Mouse (Mus musculus) forebrain, embryonic 15.5 days (tissue): ENCODE results near the gene Ppil6. TPM values are rescaled to one million over a fixed set of nuclear protein-coding genes. Genes with fewer than 3 reads are reported as not detected.

Experiments
- ATAC-seq: fragments of 200-750 bp; cut with Nextera tagmentation; replicated peaks from 2 replicates; pipeline ENCODE4 v1.8.0; 2017; ENCODE audit warnings: mild to moderate bottlenecking, moderate TSS enrichment, moderate library complexity
- H3K27ac ChIP-seq: fragments of 300-500 bp; sonication (generic); replicated peaks from 2 replicates; pipeline ENCODE4 v1.5.1; 2015; ENCODE audit warnings: mild to moderate bottlenecking, inconsistent platforms
- H3K27me3 ChIP-seq: fragments of 300-500 bp; sonication (generic); 2 replicates; pipeline ENCODE4 v1.6.1; 2015; ENCODE audit warnings: inconsistent platforms
- H3K36me3 ChIP-seq: fragments of 300-500 bp; sonication (generic); 2 replicates; pipeline ENCODE4 v1.6.1; 2015; ENCODE audit warnings: mild to moderate bottlenecking, inconsistent platforms
- H3K4me1 ChIP-seq: fragments of 300-500 bp; sonication (generic); 2 replicates; pipeline ENCODE4 v1.6.1; 2015; ENCODE audit warnings: inconsistent platforms
- H3K4me2 ChIP-seq: fragments of 300-500 bp; sonication (generic); replicated peaks from 2 replicates; pipeline ENCODE4 v1.6.1; 2015; ENCODE audit warnings: mild to moderate bottlenecking, inconsistent platforms
- H3K4me3 ChIP-seq: fragments of 300-500 bp; sonication (generic); 2 replicates; pipeline ENCODE4 v1.5.1; 2015; ENCODE audit warnings: mild to moderate bottlenecking, inconsistent platforms
- H3K9ac ChIP-seq: fragments of 300-500 bp; sonication (generic); replicated peaks from 2 replicates; pipeline ENCODE4 v1.6.1; 2015; ENCODE audit warnings: mild to moderate bottlenecking, inconsistent platforms
- H3K9me3 ChIP-seq: fragments of 300-500 bp; sonication (generic); 2 replicates; pipeline ENCODE4 v1.6.1; 2016; ENCODE audit warnings: inconsistent platforms
- WGBS: fragments of 180-500 bp; shearing (Covaris S2); methylation state at CpG from one replicate; pipeline ENCODE4 v1.1.7; 2015; ENCODE audit warnings: mixed read lengths; 5-methylcytosine and 5-hydroxymethylcytosine counted together
- polyA plus RNA-seq: library from polyadenylated mRNA; unstranded; fragments of >200 nt; fragmentation: Nextera tagmentation; extraction: Ambion mirVana; gene quantifications from 2 replicates; pipeline ENCODE4 v1.2.1, GENCODE M21; 2015

Gene Ppil6
- polyA plus RNA-seq, 1 experiment from 2014 or later: 3.3 TPM

GRCm38 (mm10) chr10:41561701-41562395 lies 71.6 kb downstream of the Ppil6 start:
- Histone ChIP-seq H3K27me3 (no peaks in the 10 kb centered on the region), H3K27ac (no peak overlapping the region), H3K4me1 (no peaks in the 10 kb centered on the region), H3K4me2 (no peak overlapping the region), H3K9ac (no peak overlapping the region), H3K36me3 (no peaks in the 10 kb centered on the region), H3K4me3 (no peak overlapping the region), H3K9me3 (0 out of 2 replicates have a peak, but pooled peaks cover 4% of the 10 kb centered on the region)
- no peak for ATAC-seq
- 93% methylated on average over 10 of the region's 10 CpGs for WGBS

Other genes with a start within 250 kb of the Ppil6 start
- gene Fig4, start 187.2 kb upstream of the Ppil6 start, polyA plus RNA-seq: 31.1 and 33.5 TPM in 2 replicates
- gene Ak9, start 186.5 kb upstream of the Ppil6 start, polyA plus RNA-seq: 0.14 and 0.20 TPM in 2 replicates
- gene Zbtb24, start 40.1 kb upstream of the Ppil6 start, polyA plus RNA-seq: 20.7 and 22.0 TPM in 2 replicates
- 39.9 and 42.0 TPM in 2 replicates for gene Mical1, start 14.1 kb upstream of the Ppil6 start, polyA plus RNA-seq
- gene Smpd2, start 70 bp upstream of the Ppil6 start, polyA plus RNA-seq: 36.6 and 38.2 TPM in 2 replicates
- 64.6 and 69.0 TPM in 2 replicates for gene Cd164, start 29.0 kb downstream of the Ppil6 start, polyA plus RNA-seq
- gene Ccdc162, start 226.2 kb downstream of the Ppil6 start, polyA plus RNA-seq: 0.26 and 0.46 TPM in 2 replicates